Mouse (Mus musculus) cerebellum, postnatal 14 days (tissue): Measurements from ENCODE around the gene Lpp.
"Not testable (repeated sequence)": the region's sequence is repeated elsewhere in the genome, so short reads cannot be mapped to it uniquely, and the experiment has no call there.

Source experiments
- DNase-seq, 2 experiments: peaks; one replicate each; pipeline ENCODE4 v3.0.0; 2021; ENCODE audit warnings: mixed read lengths in 2 of 2

Lpp gene

DNA sequence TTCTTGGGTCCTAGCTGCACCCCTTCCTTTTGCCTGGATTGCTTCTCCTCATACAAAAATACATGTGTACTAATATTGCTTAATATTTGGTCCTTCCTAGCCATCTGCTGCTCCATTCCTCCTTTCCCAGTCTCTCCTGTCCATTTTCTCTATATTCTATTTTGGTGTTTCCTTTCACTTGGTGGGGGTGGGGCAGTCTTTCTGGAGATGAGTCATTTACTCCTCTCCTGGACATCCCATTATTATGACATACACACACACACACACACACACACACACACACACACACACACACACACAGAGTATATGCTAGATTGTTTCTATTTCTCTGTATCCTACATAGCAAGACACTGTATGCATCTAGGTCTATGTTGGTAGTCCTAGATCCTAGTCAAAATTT lies 623.7 kb downstream of the Lpp start:
- no peak for DNase-seq

DNA sequence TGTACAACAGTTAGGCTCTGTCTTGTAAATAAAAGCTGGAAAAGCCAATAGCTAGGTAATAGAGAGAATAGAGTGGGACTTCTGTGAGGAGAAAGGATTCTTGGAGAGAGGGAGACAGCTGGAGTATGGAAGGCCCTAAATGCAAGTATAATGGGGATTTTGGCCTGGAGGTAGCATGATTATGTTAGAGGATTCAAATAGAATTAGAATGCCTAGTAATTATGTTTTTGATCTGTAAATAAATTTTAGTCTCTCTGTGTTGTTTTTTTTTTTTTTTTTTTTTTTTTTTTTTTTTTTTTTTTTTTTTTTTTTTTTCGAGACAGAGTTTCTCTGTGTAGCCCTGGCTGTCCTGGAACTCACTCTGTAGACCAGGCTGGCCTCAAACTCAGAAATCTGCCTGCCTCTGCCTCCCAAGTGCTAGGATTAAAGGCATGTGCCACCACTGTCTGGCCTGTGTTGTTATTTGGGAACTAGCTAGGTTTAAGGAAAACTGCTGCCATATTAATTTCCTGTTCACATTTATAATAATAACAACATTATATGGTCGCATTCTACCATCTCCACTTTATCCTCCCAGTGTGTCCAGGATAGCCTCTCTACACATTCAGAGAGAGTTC lies 628.5 kb downstream of the Lpp start:
- not testable (repeated sequence) for DNase-seq

DNA sequence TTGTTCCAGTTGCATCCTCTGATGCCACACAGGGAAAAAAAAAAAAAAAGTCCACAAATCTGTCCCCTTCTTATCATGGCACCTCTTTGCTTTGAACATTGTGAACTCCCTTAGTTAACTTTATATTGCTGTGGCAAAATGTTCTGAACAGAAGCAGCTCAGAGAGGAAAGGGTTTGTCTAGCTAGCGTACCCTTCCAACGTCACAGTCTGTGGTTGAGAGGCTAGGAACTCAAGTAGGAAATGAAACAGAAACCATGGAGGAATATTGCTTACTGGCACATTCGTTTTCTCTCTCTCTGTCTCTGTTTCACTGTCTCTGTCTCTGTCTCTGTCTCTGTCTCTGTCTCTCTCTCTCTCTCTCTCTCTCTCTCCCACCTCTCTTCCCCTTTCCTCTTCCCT lies 631.3 kb downstream of the Lpp start:
- DNase-seq: no peak

DNA sequence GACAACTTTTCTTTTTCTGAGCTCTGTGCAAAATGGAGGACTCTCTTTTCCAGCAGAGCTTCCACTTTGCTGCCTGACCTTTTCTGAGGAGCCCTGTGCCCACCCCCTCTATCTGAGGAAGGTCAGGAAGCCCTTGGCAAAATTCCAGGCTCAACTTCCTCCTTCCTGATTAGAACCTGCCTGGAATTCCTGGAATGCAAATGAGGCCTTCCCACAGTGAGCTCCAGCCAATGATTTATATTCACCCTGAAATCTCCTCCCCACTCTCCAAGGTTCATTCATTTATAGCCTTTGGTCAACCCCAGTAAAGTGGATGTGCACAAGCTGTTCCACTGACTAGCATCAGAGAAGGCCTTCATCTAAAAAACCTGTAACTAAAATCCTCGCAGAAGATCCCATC lies 632.9 kb downstream of the Lpp start:
- no peak for DNase-seq

DNA sequence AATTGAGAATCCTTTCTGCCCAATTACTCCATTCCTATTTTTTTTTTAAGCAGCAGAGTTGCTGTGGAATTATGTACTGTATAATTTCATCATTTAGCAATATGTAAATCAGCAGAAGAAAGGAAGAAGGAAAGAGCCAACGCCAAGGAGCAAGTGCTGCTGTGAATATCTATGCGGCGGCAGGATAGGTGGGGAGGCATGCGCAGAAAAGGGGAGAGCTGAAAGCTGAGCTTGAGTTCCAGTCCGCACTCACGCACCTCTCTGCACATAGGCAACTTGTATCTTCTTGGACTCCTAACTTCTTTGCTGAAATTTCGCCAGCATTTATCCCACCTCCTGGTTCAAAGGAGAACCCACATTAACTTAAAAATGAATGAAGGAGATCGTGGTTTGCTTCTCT lies 636.2 kb downstream of the Lpp start:
- no peak for DNase-seq

DNA sequence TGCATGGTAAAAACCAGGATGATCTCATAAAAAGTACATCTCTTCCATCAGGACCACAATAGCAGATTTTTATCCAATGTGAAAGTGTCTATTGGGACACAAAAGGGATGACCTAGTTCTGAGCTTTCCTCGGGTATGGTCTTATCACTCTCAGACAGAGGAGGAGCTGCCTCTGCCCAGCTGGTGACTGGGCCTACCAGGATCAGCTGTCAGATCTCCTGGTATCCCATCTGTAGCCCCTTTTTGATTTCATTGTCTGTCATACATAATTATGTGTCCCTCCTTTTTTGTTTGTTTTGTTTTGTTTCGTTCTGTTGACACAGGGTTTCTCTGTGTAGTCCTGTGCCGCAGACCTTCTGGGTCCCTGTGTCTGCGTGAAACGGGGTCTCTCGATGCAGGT lies 644.1 kb downstream of the Lpp start:
- DNase-seq: no peak

DNA sequence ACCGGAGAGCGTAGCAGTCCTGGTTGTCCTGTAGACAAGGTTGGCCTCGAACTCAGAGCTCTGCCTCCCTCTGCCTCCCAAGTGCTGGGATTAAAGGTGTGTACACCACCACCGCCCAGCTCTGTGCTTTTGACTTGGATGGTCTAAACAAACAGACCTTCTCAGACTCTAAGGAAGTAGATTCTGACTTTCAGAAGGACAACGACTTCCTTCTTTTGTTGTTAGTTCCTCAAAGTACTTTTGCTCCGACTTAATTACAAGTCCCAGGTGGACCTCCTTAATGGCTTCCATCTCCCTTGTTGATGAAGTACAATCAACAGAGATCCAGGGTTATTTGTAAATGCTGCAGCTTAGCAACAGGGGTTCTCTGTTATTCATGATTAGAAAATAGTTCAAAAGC lies 645.2 kb downstream of the Lpp start:
- DNase-seq: no peak

DNA sequence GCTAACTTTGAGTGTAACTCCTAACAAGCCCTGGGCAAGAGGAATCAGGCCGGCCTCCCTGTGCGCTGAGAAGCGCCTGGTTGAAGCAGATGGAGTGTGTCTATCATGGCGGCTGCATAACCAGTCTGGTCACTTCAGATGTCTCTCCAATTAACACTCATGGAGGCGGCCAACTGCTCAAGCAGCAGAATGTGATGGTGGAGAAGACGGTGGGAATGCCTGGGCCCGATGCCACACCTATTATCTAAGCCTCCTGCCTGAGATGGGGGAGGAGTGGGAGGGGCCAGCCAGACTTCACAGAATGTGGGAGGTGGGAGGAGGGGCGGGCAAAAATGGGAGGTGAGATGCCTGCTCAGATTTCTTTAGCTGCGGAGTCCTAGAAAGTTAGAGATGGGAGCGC lies 646.6 kb downstream of the Lpp start:
- DNase-seq: peak; percentile 81 to 89

DNA sequence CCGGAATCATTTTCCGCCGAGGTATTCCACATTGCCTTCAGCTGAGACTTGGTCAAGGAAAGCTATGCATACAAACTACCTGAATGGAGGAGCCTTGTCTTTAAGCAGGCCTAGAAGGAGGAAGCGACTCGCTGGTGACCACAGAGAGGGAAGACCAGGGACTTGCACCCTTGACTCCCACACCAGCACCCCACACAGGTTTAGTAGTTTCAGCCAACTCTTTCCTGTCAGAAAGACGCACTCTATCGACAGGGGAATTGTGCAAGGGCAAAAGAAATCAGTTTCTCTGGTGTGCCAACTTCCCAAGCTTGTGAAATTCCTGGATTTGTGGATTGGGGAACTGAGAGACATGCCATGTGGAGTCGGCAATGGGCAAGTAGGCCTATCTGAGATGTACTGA lies 647.9 kb downstream of the Lpp start:
- DNase-seq: no peak

DNA sequence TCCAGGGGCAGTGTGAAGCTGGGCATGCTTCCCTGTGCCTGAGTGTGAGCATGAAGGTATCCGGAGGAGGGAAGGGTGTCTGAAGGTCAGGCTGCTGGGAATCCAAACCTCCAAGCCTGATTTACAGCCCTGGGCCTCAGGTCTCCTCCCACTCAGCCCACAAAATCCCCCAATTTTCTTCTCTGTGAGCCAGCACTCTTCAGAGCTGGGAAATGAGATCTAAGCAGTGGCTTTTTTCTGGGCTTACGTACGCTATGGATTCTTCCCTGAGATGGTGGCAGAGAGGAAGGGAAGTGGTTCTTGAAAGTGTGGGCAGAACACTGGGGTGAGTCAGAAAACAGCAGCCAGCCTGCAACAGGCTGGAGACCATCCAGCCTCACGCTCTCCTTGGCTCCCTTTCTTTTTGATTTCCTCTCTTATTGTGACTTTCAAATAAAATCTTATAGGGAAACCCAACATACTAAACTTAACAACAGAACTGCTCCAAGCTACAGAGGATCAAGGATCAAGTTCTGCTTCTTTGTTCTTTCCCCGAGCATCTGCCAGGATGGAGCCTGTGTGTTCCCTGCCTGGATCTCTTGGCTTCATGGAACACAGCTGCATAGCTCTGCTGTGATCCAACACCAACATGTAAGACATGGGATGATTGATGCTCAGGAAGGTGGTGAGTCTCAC lies 648.7 kb downstream of the Lpp start:
- no peak for DNase-seq
